10 mouse cellular contexts compared by ENCODE assay signal in the genomic region with DNA sequence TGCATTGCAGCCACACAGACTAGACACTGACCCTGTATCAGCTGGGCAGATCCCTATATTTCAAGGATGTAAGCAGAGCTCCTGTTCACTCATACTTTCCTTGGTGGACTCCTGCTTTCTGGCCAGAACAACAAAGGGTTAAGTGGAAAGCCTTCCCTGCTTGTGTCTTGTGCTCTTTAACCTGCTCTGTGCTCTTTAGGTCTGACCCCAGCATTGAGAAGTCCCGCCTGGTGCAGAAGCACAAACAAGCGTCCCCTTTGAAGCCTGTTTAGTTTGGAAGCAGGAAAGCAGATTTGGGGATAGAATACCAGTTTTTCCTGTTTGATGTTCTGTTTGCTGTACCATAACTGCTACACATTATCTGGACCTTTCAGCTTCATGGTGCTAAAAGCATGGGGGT. TPM values are rescaled to one million over a fixed set of nuclear protein-coding genes. Genes with fewer than 3 reads are reported as not detected.
DNase-seq lines count a peak whose midpoint lies in the region; ATAC-seq and TF ChIP-seq lines count a peak whose summit lies in the region.
"Had no signal": no experiment of that assay in that cellular context is flagged by ENCODE, and none has a peak within 500 bp of the region (broad histone marks: within the 10 kb centered on the region; RNA-seq: fewer than 3 reads in every experiment).

No protein-coding gene starts in this region.

- no peak for TF ChIP-seq CTCF in layer of hippocampus, adult 2 months (conservative IDR thresholded peaks at IDR 0.05)
- no peak for TF ChIP-seq CTCF in embryonic fibroblast, embryonic 13.5 days (IDR thresholded peaks at IDR 0.05; ENCODE audit: borderline replicate concordance, insufficient read depth, low read length)

- no peaks in the 10 kb centered on the region for H3K27me3 ChIP-seq in heart, embryonic 15.5 days
- H3K27me3 ChIP-seq in limb, embryonic 15.5 days, result 0 out of 2 replicates have a peak, but pooled peaks cover under 1% of the 10 kb centered on the region
- peaks cover 3% of the 10 kb centered on the region for H3K27me3 ChIP-seq in forebrain, embryonic 13.5 days
- H3K27me3 ChIP-seq: megakaryocyte, embryonic 14.5 days had no signal

- WGBS in heart, embryonic 15.5 days, result 67% methylated on average over 2 of the region's 2 CpGs
- WGBS in limb, embryonic 15.5 days, result 32% methylated on average over 2 of the region's 2 CpGs
- WGBS in forebrain, embryonic 13.5 days, result 56% methylated on average over 2 of the region's 2 CpGs

- no peak overlapping the region for H3K4me3 ChIP-seq in heart, embryonic 15.5 days
- no peak overlapping the region for H3K4me3 ChIP-seq in layer of hippocampus, adult 2 months
- H3K4me3 ChIP-seq in embryonic fibroblast, embryonic 13.5 days (ENCODE audit: insufficient read depth, low read length), result no peak overlapping the region
- H3K4me3 ChIP-seq in limb, embryonic 15.5 days, result no peak overlapping the region
- H3K4me3 ChIP-seq in forebrain, embryonic 13.5 days, result no peak overlapping the region
- H3K4me3 ChIP-seq: megakaryocyte, embryonic 14.5 days had no signal

- H3K9me3 ChIP-seq in heart, embryonic 15.5 days (replicated peaks), result no peaks in the 10 kb centered on the region
- no peaks in the 10 kb centered on the region for H3K9me3 ChIP-seq in limb, embryonic 15.5 days
- H3K9me3 ChIP-seq in forebrain, embryonic 13.5 days (replicated peaks), result no peaks in the 10 kb centered on the region
- H3K9me3 ChIP-seq: megakaryocyte, embryonic 14.5 days had no signal

- no peak for TF ChIP-seq POLR2A in embryonic fibroblast, embryonic 13.5 days (IDR thresholded peaks at IDR 0.05; ENCODE audit: low read depth, low read length)

- H3K36me3 ChIP-seq in heart, embryonic 15.5 days, result peaks cover 19% of the 10 kb centered on the region; the same call in 1 of the 2 replicates
- H3K36me3 ChIP-seq in limb, embryonic 15.5 days, result peaks cover 41% of the 10 kb centered on the region
- H3K36me3 ChIP-seq in forebrain, embryonic 13.5 days (ENCODE audit: poor library complexity, severe bottlenecking), result peaks cover 54% of the 10 kb centered on the region

- 0 out of 2 replicates have a peak overlapping the region, but pooled peaks have one; percentile 8 for H3K27ac ChIP-seq in heart, embryonic 15.5 days
- peak overlapping the region; percentile 74 for H3K27ac ChIP-seq in layer of hippocampus, adult 2 months
- H3K27ac ChIP-seq in embryonic fibroblast, embryonic 13.5 days (ENCODE audit: insufficient read depth, low read length), result peak overlapping the region; percentile 34
- 0 out of 2 replicates have a peak overlapping the region, but pooled peaks have one; percentile 33 for H3K27ac ChIP-seq in limb, embryonic 15.5 days
- H3K27ac ChIP-seq in forebrain, embryonic 13.5 days, result no peak overlapping the region

- ATAC-seq in heart, embryonic 15.5 days (replicated peaks; ENCODE audit: insufficient number of reproducible peaks, insufficient read depth, low FRiP score, low read depth), result no peak
- ATAC-seq in limb, embryonic 15.5 days (ENCODE audit: insufficient number of reproducible peaks, low FRiP score, low TSS enrichment, low read depth), result no peak
- no peak for ATAC-seq in forebrain, embryonic 13.5 days

- no peak overlapping the region for H3K4me2 ChIP-seq in heart, embryonic 15.5 days
- no peak overlapping the region for H3K4me2 ChIP-seq in limb, embryonic 15.5 days
- H3K4me2 ChIP-seq in forebrain, embryonic 13.5 days, result no peak overlapping the region

- no peak overlapping the region for H3K9ac ChIP-seq in heart, embryonic 15.5 days
- no peak overlapping the region for H3K9ac ChIP-seq in limb, embryonic 15.5 days
- H3K9ac ChIP-seq in forebrain, embryonic 13.5 days, result no peak overlapping the region

- intact Hi-C loops in heart, postnatal 36 days (cut with DNase I), result loop anchor here (2.0 kb wide), 1 partner anchor 21 kb away; no protein-coding TSS in a partner anchor

- peaks cover 42% of the 10 kb centered on the region for H3K4me1 ChIP-seq in heart, embryonic 15.5 days (replicated peaks)
- peaks cover 21% of the 10 kb centered on the region for H3K4me1 ChIP-seq in embryonic fibroblast, embryonic 13.5 days (ENCODE audit: control insufficient read depth, insufficient read depth, low read length)
- peaks cover 48% of the 10 kb centered on the region for H3K4me1 ChIP-seq in limb, embryonic 15.5 days
- H3K4me1 ChIP-seq in forebrain, embryonic 13.5 days, result no peaks in the 10 kb centered on the region

- no peak for DNase-seq in heart, postnatal 36 days
- DNase-seq in layer of hippocampus, adult 2 months (ENCODE audit: low spot score in 2 of 2), result no peak
- no peak for DNase-seq in layer of hippocampus, adult 11-12 months (ENCODE audit: low spot score)
- DNase-seq in thymus, postnatal 14 days, result no peak
- DNase-seq: right cerebral cortex, postnatal 25 days had no signal

RNA-seq across cellular contexts. Expression of a gene that starts 11.4 kb away (rescaled TPM):
- polyA plus RNA-seq in heart, embryonic 15.5 days (2015; fragmentation: Nextera tagmentation; extraction: Ambion mirVana), result 11.0 and 18.0 TPM in 2 replicates
- total RNA-seq in heart, postnatal 36 days (2021), result 10 to 100 TPM; 14.8 to 22.8 TPM
- total RNA-seq in layer of hippocampus, adult 2 months (2021), result 1 to 10 TPM; 3.8 to 3.9 TPM
- 20.7 and 29.3 TPM in 2 replicates for polyA plus RNA-seq in embryonic fibroblast, embryonic 13.5 days (2011; ENCODE audit: insufficient read length, low read depth, missing spikeins)
- 17.2 and 21.2 TPM in 2 replicates for polyA plus RNA-seq in limb, embryonic 15.5 days (2015; fragmentation: Nextera tagmentation; extraction: Ambion mirVana)
- 1.2 and 1.5 TPM in 2 replicates for polyA plus RNA-seq in forebrain, embryonic 13.5 days (2015; fragmentation: Nextera tagmentation; extraction: Ambion mirVana)

RNA-seq across cellular contexts. Expression of a gene that starts 20.7 kb away (rescaled TPM):
- polyA plus RNA-seq in heart, embryonic 15.5 days (2015; fragmentation: Nextera tagmentation; extraction: Ambion mirVana), result 14.4 and 17.5 TPM in 2 replicates
- total RNA-seq in heart, postnatal 36 days (2021), result 1 to 10 TPM; 5.3 to 7.2 TPM
- 10 to 100 TPM; 19.3 to 22.4 TPM for total RNA-seq in layer of hippocampus, adult 2 months (2021)
- polyA plus RNA-seq in embryonic fibroblast, embryonic 13.5 days (2011; ENCODE audit: insufficient read length, low read depth, missing spikeins), result 20.4 and 28.9 TPM in 2 replicates
- 22.5 and 23.3 TPM in 2 replicates for polyA plus RNA-seq in limb, embryonic 15.5 days (2015; fragmentation: Nextera tagmentation; extraction: Ambion mirVana)
- polyA plus RNA-seq in forebrain, embryonic 13.5 days (2015; fragmentation: Nextera tagmentation; extraction: Ambion mirVana), result 22.8 and 25.1 TPM in 2 replicates

RNA-seq across cellular contexts. Expression of a gene that starts 33.1 kb away (rescaled TPM):
- polyA plus RNA-seq in heart, embryonic 15.5 days (2015; fragmentation: Nextera tagmentation; extraction: Ambion mirVana), result 17.2 and 20.5 TPM in 2 replicates
- 1 to 10 TPM; 9.0 to 9.7 TPM for total RNA-seq in heart, postnatal 36 days (2021)
- total RNA-seq in layer of hippocampus, adult 2 months (2021), result 10 to 100 TPM; 30.7 to 31.4 TPM
- 15.7 and 18.7 TPM in 2 replicates for polyA plus RNA-seq in embryonic fibroblast, embryonic 13.5 days (2011; ENCODE audit: insufficient read length, low read depth, missing spikeins)
- polyA plus RNA-seq in limb, embryonic 15.5 days (2015; fragmentation: Nextera tagmentation; extraction: Ambion mirVana), result 21.1 and 23.3 TPM in 2 replicates
- polyA plus RNA-seq in forebrain, embryonic 13.5 days (2015; fragmentation: Nextera tagmentation; extraction: Ambion mirVana), result 13.9 and 15.8 TPM in 2 replicates

RNA-seq across cellular contexts. Expression of a gene that starts 35.7 kb away (rescaled TPM):
- 12.4 and 13.1 TPM in 2 replicates for polyA plus RNA-seq in heart, embryonic 15.5 days (2015; fragmentation: Nextera tagmentation; extraction: Ambion mirVana)
- total RNA-seq in heart, postnatal 36 days (2021), result 10 to 100 TPM in 1 of 2 experiments, 1 to 10 TPM in 1; 6.0 to 10.0 TPM
- total RNA-seq in layer of hippocampus, adult 2 months (2021), result 100 to 1,000 TPM; 104 to 110 TPM
- polyA plus RNA-seq in embryonic fibroblast, embryonic 13.5 days (2011; ENCODE audit: insufficient read length, low read depth, missing spikeins), result 2.1 and 2.7 TPM in 2 replicates
- 4.9 and 5.8 TPM in 2 replicates for polyA plus RNA-seq in limb, embryonic 15.5 days (2015; fragmentation: Nextera tagmentation; extraction: Ambion mirVana)
- polyA plus RNA-seq in forebrain, embryonic 13.5 days (2015; fragmentation: Nextera tagmentation; extraction: Ambion mirVana), result 2.2 and 2.6 TPM in 2 replicates
